Mouse (Mus musculus) kidney, adult 2 months (tissue): Measurements from ENCODE around the gene Irx5. TPM values are rescaled to one million over a fixed set of nuclear protein-coding genes. Genes with fewer than 3 reads are reported as not detected.

Source experiments
- DNase-seq: peaks from one replicate; pipeline ENCODE4 v3.0.0; 2021
- H3K27ac ChIP-seq: fragments of 200-500 bp; 2 replicates; pipeline ENCODE4 v1.5.1; 2012; ENCODE audit warnings: low read depth, low read length, control low read depth, inconsistent platforms; ENCODE audit not compliant: insufficient read depth
- H3K27me3 ChIP-seq: fragments of 200-500 bp; replicated peaks from 2 replicates; pipeline ENCODE4 v1.6.1; 2012; ENCODE audit warnings: mild to moderate bottlenecking, moderate library complexity, low read length, inconsistent platforms; ENCODE audit not compliant: control insufficient read depth, insufficient read depth
- H3K36me3 ChIP-seq: fragments of 200-500 bp; 2 replicates; pipeline ENCODE4 v1.6.1; 2012; ENCODE audit warnings: mild to moderate bottlenecking, moderate library complexity, low read length, inconsistent platforms; ENCODE audit not compliant: control insufficient read depth, insufficient read depth
- H3K4me1 ChIP-seq: fragments of 200-500 bp; 2 replicates; pipeline ENCODE4 v1.6.1; 2011; ENCODE audit warnings: low read length; ENCODE audit not compliant: control insufficient read depth, insufficient read depth
- H3K4me3 ChIP-seq: fragments of 200-500 bp; 2 replicates; pipeline ENCODE4 v1.5.1; 2011; ENCODE audit warnings: mild to moderate bottlenecking, low read depth, low read length, control low read depth; ENCODE audit not compliant: insufficient read depth
- CTCF ChIP-seq: fragments of 200-500 bp; conservative IDR thresholded peaks from 2 replicates; pipeline ENCODE4 v1.5.1; 2011; ENCODE audit warnings: low read depth, mild to moderate bottlenecking, control low read depth, low read length, moderate library complexity, mixed read lengths; ENCODE audit not compliant: insufficient read depth, insufficient read length
- POLR2A ChIP-seq: fragments of 200-500 bp; IDR thresholded peaks from one replicate; pipeline ENCODE4 v1.6.1; 2011; ENCODE audit warnings: low read depth, low read length, control low read depth
- WGBS: fragments of 180-500 bp; shearing (Covaris S2); methylation state at CpG from one replicate; pipeline ENCODE4 v1.1.7; 2018; 5-methylcytosine and 5-hydroxymethylcytosine counted together
- polyA plus RNA-seq: library from polyadenylated mRNA; depleted of rRNA; stranded (reverse); fragments of >200 nt; gene quantifications from 2 replicates; pipeline ENCODE4 v1.2.3, GENCODE M21; 2012; rRNA removed

The Irx5 gene
- polyA plus RNA-seq, result 3.1 and 5.0 TPM in 2 replicates

DNA sequence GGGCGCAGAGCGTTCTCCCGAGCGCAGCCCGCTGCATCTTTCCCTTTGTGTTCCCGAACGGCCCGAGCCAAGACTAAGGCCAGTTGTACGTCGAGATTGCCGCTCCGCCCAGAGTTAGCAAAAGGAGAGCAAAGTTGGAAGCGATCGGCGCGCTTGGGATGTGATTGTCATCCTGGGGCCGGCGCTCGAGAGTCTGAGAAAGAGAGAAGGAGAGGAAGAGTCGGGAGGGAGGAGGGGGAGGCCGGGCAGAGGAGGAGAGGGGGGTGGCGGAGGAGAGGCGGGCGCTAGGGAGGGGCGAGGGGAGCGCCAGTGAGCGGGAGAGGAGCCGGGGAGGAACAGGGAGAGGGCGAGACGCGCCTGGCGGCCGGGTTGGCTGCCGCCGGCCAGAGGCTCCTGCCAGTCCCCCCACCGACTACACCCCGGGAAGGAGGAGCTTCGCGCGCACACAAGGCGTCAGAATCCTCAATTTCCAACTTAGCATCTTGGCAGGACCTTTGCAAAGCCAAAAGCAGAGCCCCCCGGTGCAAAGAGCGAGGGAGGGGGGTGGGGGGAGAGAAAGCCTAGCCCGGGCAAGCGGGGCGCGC is at the start of gene Irx5:
TSS of gene Irx5 (plus strand) at position 228 of the 584 bp plus-strand sequence.
- peak within 1 kb of the TSS; percentile 77 for H3K27ac ChIP-seq
- peak within 1 kb of the TSS; percentile 61 for H3K4me3 ChIP-seq
- no peaks in the 10 kb centered on the region for H3K4me1 ChIP-seq
- no peaks in the 10 kb centered on the region for H3K36me3 ChIP-seq
- H3K27me3 ChIP-seq, result peaks cover 10% of the 10 kb centered on the region
- peak; percentile 87 for DNase-seq
- TF ChIP-seq POLR2A (no peak), CTCF (no peak)
- WGBS, result 1% methylated on average over 44 of the region's 47 CpGs

DNA sequence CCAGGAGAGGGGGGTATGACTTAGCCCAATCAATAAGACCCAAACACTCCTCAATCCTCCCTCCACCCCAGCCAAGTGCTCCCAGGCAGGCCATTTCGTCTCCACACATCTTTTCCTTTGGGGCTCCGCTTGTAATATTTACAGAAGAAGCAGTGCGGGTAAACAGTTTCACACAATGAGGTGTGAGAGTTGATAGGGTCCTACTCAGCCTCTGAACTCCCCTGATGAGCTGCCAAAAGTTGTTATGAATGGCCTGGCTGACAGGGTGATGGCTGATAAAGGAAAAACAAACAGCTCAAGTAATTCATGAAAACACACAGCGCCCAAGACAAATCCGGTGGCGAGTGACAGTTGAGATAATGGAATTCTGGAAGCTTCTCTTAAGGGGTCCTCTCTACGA is 45.2 kb upstream of the Irx5 start:
- no peaks in the 10 kb centered on the region for H3K36me3 ChIP-seq
- no peak overlapping the region for H3K27ac ChIP-seq
- TF ChIP-seq POLR2A, result no peak
- no peak for TF ChIP-seq CTCF
- no peak overlapping the region for H3K4me3 ChIP-seq
- no peak for DNase-seq
- H3K4me1 ChIP-seq, result no peaks in the 10 kb centered on the region
- no peaks in the 10 kb centered on the region; the same call in 1 of the 2 replicates for H3K27me3 ChIP-seq
- 40% methylated on average over 7 of the region's 7 CpGs for WGBS

DNA sequence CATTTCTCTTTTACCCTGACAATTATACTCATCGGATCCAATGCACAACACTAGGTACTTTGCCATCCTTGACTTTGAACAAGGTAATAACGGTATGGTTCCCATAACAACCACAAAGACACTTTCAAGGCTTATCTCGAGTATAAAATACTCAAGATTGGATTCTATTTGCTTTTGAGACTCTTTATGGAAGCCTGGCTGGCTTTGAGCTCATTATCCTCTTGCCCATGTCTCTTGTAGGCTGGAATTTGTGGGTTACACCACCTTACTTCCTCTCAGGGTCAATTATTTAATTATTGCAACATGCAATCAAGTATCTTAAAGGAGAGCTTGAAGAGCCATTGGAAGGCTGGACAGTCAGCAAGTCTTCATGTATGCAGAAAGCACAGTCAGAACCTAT is 43.7 kb upstream of the Irx5 start:
- no peak for DNase-seq
- H3K36me3 ChIP-seq, result no peaks in the 10 kb centered on the region
- no peak overlapping the region for H3K4me3 ChIP-seq
- no peak overlapping the region for H3K27ac ChIP-seq
- H3K4me1 ChIP-seq, result no peaks in the 10 kb centered on the region
- TF ChIP-seq CTCF (no peak), POLR2A (no peak)
- H3K27me3 ChIP-seq, result no peaks in the 10 kb centered on the region; the same call in 1 of the 2 replicates
- 91% methylated on average over 3 of the region's 3 CpGs for WGBS

DNA sequence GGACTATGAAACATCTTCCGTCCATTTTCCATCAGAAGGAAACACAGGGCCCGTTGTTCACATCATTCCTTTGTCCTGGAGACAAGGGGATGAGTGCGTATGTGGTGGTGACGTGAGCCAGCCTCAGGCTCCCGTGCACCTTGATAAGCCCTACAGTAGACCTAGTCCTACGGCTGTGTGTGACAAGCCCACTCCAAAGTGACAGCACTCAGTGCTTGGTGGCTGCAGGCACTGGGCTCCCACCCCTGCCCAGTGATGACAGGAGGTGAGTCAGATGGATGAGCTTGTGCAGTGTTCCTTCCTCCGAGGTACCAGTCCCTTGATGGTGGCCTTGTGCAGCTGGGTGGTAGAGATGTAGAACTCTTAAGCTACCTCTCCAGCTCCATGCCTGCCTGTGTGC is 33.7 kb upstream of the Irx5 start:
- no peaks in the 10 kb centered on the region for H3K4me1 ChIP-seq
- TF ChIP-seq CTCF (no peak), POLR2A (no peak)
- WGBS, result 88% methylated on average over 7 of the region's 7 CpGs
- H3K27me3 ChIP-seq, result no peaks in the 10 kb centered on the region
- no peak overlapping the region for H3K4me3 ChIP-seq
- H3K36me3 ChIP-seq, result no peaks in the 10 kb centered on the region
- no peak overlapping the region for H3K27ac ChIP-seq
- DNase-seq, result no peak

DNA sequence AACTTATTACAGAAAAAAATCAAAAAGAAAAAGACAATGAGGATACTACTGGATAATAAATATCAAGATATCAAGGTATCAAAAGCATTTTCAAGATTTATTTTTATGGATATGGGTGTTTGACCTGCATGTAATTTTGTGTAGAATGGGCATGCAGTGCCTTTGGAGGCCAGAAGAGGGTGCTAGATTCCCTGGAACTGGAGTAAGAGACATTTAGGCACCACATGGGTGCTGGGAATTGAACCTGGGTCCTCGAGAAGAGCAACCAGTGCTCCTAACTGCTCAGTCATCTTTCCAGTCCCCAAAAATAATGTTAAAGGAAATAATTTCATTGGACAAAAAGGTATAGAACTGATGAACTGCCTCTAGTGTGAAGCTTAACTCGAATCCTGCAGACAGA is 30.2 kb upstream of the Irx5 start:
- H3K4me1 ChIP-seq, result no peaks in the 10 kb centered on the region
- no peaks in the 10 kb centered on the region for H3K27me3 ChIP-seq
- no peak overlapping the region for H3K27ac ChIP-seq
- DNase-seq, result no peak
- no peak overlapping the region for H3K4me3 ChIP-seq
- no peaks in the 10 kb centered on the region for H3K36me3 ChIP-seq
- 97% methylated on average over 2 of the region's 2 CpGs for WGBS
- 0 out of 2 replicates have a peak, but pooled peaks have one; percentile 6 for TF ChIP-seq CTCF
- no peak for TF ChIP-seq POLR2A

DNA sequence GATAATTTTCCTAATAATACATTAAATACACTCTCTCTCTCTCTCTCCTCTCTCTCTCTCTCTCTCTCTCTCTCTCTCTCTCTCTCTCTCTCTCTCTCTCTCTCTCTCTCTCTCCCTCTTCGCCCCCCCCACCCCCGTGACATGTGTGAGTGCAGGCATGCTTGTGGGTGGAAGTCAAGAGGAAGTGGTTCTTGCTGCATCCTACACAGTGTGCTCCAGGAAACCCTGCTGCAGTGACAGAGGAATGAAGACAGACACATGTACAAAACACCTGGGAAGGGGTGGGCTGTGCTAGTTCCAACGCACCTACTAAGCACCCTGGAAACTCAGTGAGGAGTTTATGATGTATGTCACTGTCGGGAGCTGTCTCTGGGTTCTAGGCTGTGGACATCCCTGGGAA is 28.2 kb upstream of the Irx5 start:
- no peak overlapping the region for H3K4me3 ChIP-seq
- DNase-seq, result no peak
- TF ChIP-seq POLR2A, result no peak
- TF ChIP-seq CTCF, result no peak
- no peaks in the 10 kb centered on the region for H3K27me3 ChIP-seq
- 75% methylated on average over 4 of the region's 4 CpGs for WGBS
- H3K4me1 ChIP-seq, result no peaks in the 10 kb centered on the region
- H3K36me3 ChIP-seq, result no peaks in the 10 kb centered on the region
- H3K27ac ChIP-seq, result no peak overlapping the region

DNA sequence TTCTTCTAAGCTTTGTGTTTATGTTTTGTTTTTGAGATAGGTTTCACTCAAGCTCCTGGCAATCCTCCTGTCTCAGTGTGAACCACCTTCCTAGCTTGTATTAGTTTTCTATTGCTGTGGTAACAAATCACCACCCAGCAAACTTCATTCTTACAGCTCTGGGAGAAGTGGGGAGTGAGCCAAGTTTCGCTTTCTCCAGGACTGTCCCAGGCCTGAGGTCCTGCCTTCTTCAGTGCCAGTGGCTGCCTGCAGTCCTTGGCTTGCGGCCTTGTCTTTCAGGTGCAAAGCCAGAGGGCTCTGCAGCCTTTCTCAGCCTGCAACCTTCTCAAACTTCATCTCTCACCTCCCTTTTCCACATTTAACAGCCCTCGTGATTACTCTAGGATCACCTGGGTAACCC is 25.6 kb upstream of the Irx5 start:
- Histone ChIP-seq H3K4me3 (no peak overlapping the region), H3K36me3 (no peaks in the 10 kb centered on the region), H3K27ac (no peak overlapping the region), H3K4me1 (no peaks in the 10 kb centered on the region), H3K27me3 (no peaks in the 10 kb centered on the region)
- WGBS, result 71% methylated on average over 3 of the region's 3 CpGs
- TF ChIP-seq POLR2A (no peak), CTCF (no peak)
- DNase-seq, result peak; percentile 24
